Mouse (Mus musculus): Measurements from ENCODE around the gene Etv5.
A peak's percentile ranks its signal among the peaks of the same experiment; 100 is the strongest.

- TF ChIP-seq CTCF (IDR thresholded peaks at IDR 0.05; ENCODE audit: extremely low read depth, insufficient read depth, low read length), result no peak
- 0 out of 2 replicates have a peak, but pooled peaks have one; percentile 3 for TF ChIP-seq POLR2A (IDR thresholded peaks at IDR 0.05; ENCODE audit: extremely low read depth, insufficient read depth, low read length)
Measured at GRCm38 (mm10) chr16:22379986-22380385, 59.5 kb downstream of the Etv5 start.
